Mouse (Mus musculus) neural tube, embryonic 14.5 days (tissue): Measurements from ENCODE around the gene Zfp865. TPM values are rescaled to one million over a fixed set of nuclear protein-coding genes. Genes with fewer than 3 reads are reported as not detected.
"Not testable (repeated sequence)": the region's sequence is repeated elsewhere in the genome, so short reads cannot be mapped to it uniquely, and the experiment has no call there.

Experiments used
- ATAC-seq: fragments of 200-750 bp; cut with Nextera tagmentation; 2 replicates; pipeline ENCODE4 v1.8.0; 2017; ENCODE audit warnings: low read depth, mild to moderate bottlenecking, moderate TSS enrichment, moderate library complexity
- H3K27ac ChIP-seq: fragments of 300-500 bp; sonication (generic); 2 replicates; pipeline ENCODE4 v1.5.1; 2014; ENCODE audit warnings: low read depth, mild to moderate bottlenecking, control low read depth, low read length, moderate library complexity, mixed read lengths
- H3K27me3 ChIP-seq: fragments of 300-500 bp; sonication (generic); 2 replicates; pipeline ENCODE4 v1.6.1; 2014; ENCODE audit warnings: low read length; ENCODE audit not compliant: control insufficient read depth, insufficient read depth
- H3K36me3 ChIP-seq: fragments of 300-500 bp; sonication (generic); 2 replicates; pipeline ENCODE4 v1.6.1; 2014; ENCODE audit warnings: low read length, mixed read lengths; ENCODE audit not compliant: control insufficient read depth, insufficient read depth
- H3K4me1 ChIP-seq: fragments of 300-500 bp; sonication (generic); 2 replicates; pipeline ENCODE4 v1.6.1; 2014; ENCODE audit warnings: low read length; ENCODE audit not compliant: control insufficient read depth, insufficient read depth
- H3K4me2 ChIP-seq: fragments of 300-500 bp; sonication (generic); 2 replicates; pipeline ENCODE4 v1.6.1; 2014; ENCODE audit warnings: mild to moderate bottlenecking, low read depth, low read length, control low read depth
- H3K4me3 ChIP-seq: fragments of 300-500 bp; sonication (generic); 2 replicates; pipeline ENCODE4 v1.5.1; 2014; ENCODE audit warnings: low read depth, low read length, control low read depth, mixed read lengths
- H3K9ac ChIP-seq: fragments of 300-500 bp; sonication (generic); replicated peaks from 2 replicates; pipeline ENCODE4 v1.6.1; 2014; ENCODE audit warnings: low read depth, mild to moderate bottlenecking, control low read depth, low read length, mixed read lengths
- H3K9me3 ChIP-seq: fragments of 300-500 bp; sonication (generic); 2 replicates; pipeline ENCODE4 v1.6.1; 2016; ENCODE audit warnings: low read length; ENCODE audit not compliant: control insufficient read depth
- WGBS: fragments of 180-500 bp; shearing (Covaris S2); extraction: QIAGEN DNeasy Blood & Tissue Kit; methylation state at CpG from one replicate; pipeline ENCODE4 v1.1.7; 2014; 5-methylcytosine and 5-hydroxymethylcytosine counted together
- polyA plus RNA-seq: library from polyadenylated mRNA; unstranded; fragments of >200 nt; fragmentation: Nextera tagmentation; extraction: Ambion mirVana; gene quantifications from 2 replicates; pipeline ENCODE4 v1.2.1, GENCODE M21; 2014

Zfp865 gene
- polyA plus RNA-seq, 1 experiment from 2014 or later, result 6.8 TPM

GRCm38 (mm10) chr7:5014251-5015117 is 5.7 kb upstream of the Zfp865 start, which contains the start of the genes Zfp524 and Fiz1:
Zfp524 (plus strand) TSS chr7:5014415.
Fiz1 (minus strand) TSS chr7:5014697.
- Histone ChIP-seq H3K27ac (peak within 1 kb of the TSS; percentile 98), H3K9ac (peak within 1 kb of the TSS; percentile 70), H3K4me2 (peak within 1 kb of the TSS; percentile 46), H3K4me3 (peak within 1 kb of the TSS; percentile 58), H3K36me3 (peaks cover 20% of the 10 kb centered on the region), H3K9me3 (no peaks in the 10 kb centered on the region), H3K27me3 (no peaks in the 10 kb centered on the region), H3K4me1 (no peaks in the 10 kb centered on the region)
- WGBS, result under 1% methylated on average over 42 of the region's 42 CpGs
- ATAC-seq, result peak; percentile 81

- Histone ChIP-seq H3K36me3 (peaks cover 16% of the 10 kb centered on the region), H3K4me1 (no peaks in the 10 kb centered on the region), H3K27me3 (no peaks in the 10 kb centered on the region), H3K9ac (peak within 1 kb of the TSS; percentile 70), H3K9me3 (no peaks in the 10 kb centered on the region), H3K27ac (peak within 1 kb of the TSS; percentile 98), H3K4me3 (peak within 1 kb of the TSS; percentile 58), H3K4me2 (peak within 1 kb of the TSS; percentile 46)
- WGBS, result under 1% methylated on average over 41 of the region's 76 CpGs
- peak; percentile 77 for ATAC-seq
Observed at GRCm38 (mm10) chr7:5015118-5016001, 4.8 kb upstream of the Zfp865 start, which contains the start of gene Gm44973. Gm44973 (plus strand) TSS chr7:5015496.

DNA sequence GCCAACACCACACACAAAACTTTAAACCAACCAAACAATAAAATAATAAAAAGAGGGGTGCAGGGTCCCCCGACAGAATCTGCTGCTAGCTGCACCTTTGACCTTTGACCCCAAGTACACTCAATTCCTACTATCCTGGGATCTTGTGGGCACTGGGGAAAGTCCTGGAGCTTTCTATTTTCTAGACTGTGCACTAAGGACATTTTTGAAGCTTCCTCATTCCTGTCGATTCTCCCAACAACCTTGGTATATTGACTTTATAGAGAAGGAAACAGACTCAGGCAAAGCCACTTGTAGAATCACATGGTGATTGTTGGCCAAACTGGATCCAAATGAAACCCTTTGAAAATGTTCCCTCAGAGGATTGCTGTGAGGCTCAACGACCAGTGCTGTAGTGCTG is 4.1 kb upstream of the Zfp865 start:
- Histone ChIP-seq H3K4me3 (peak overlapping the region; percentile 58), H3K9me3 (no peaks in the 10 kb centered on the region), H3K4me1 (peaks cover 2% of the 10 kb centered on the region), H3K27ac (peak overlapping the region; percentile 98), H3K4me2 (peak overlapping the region; percentile 46), H3K27me3 (no peaks in the 10 kb centered on the region), H3K36me3 (peaks cover 11% of the 10 kb centered on the region), H3K9ac (no peak overlapping the region)
- 53% methylated on average over 3 of the region's 3 CpGs for WGBS
- ATAC-seq, result no peak

DNA sequence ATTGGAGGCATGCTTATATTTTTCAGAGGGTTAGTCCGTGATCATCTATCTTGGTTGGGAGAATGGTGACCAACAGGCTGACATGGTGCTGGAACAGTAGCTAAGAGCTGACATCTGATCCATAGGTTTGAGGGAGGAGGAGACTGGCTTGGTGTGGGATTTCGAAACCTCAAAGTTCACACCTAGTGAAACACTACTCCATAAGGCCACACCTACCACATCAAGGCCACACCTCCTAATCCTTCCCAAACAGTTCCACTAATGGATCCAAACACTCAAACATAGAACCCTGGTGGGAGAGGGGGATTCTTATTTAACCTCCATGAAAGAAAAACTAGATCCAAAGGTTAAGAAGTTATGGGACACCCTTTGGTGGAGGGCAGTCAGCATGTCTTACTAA is 3.3 kb upstream of the Zfp865 start:
- Histone ChIP-seq H3K4me3 (no peak overlapping the region), H3K27ac (no peak overlapping the region), H3K4me2 (no peak overlapping the region), H3K9ac (no peak overlapping the region), H3K9me3 (no peaks in the 10 kb centered on the region), H3K4me1 (peaks cover 7% of the 10 kb centered on the region), H3K27me3 (no peaks in the 10 kb centered on the region), H3K36me3 (peaks cover 6% of the 10 kb centered on the region; the same call in 1 of the 2 replicates)
- no peak for ATAC-seq
- WGBS, result 96% methylated on average over 2 of the region's 2 CpGs

DNA sequence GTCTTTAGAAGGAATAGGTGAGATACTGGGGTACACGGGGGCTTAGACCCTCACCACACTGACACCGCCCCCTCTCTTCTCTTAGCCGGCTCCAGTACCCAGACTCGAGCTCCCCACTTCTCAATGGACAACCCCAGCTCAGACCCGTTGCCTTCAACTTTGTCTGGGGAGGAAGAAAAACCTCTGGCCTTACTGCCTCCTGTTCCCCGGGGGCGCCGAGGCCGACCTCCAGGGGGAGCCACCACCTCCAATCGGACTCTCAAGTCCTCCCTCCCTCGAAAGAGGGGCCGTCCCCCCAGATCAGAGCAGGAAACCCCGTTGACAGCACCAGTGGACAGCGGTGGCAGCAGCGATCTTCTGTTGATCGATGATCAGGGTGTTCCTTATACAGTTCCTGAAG is 2.8 kb upstream of the Zfp865 start:
- Histone ChIP-seq H3K36me3 (peaks cover 8% of the 10 kb centered on the region; the same call in 1 of the 2 replicates), H3K4me3 (no peak overlapping the region), H3K9me3 (no peaks in the 10 kb centered on the region), H3K4me1 (peaks cover 7% of the 10 kb centered on the region), H3K9ac (no peak overlapping the region), H3K27me3 (no peaks in the 10 kb centered on the region), H3K27ac (no peak overlapping the region), H3K4me2 (no peak overlapping the region)
- 93% methylated on average over 16 of the region's 16 CpGs for WGBS
- no peak for ATAC-seq

DNA sequence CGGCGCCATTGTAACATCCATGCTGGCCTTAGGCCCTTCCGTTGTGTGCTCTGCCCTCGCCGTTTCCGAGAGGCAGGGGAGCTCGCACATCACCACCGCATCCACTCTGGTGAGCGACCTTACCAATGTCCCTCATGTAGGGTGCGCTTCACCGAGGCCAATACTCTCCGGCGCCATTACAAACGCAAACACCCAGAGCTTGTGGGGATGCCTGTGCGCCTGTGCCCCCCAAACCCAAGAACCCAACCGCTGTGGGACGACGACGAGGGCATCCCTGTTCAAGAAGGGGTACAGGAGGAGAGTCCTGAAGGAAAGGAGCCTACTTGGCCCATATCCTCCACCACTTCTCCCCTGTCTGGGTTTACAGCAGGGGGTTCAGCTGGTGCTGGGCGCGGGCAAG is 2.2 kb upstream of the Zfp865 start:
- no peak for ATAC-seq
- WGBS, result 96% methylated on average over 21 of the region's 21 CpGs
- no peaks in the 10 kb centered on the region for H3K9me3 ChIP-seq
- H3K4me1 ChIP-seq, result peaks cover 7% of the 10 kb centered on the region
- no peaks in the 10 kb centered on the region for H3K27me3 ChIP-seq
- no peak overlapping the region for H3K4me3 ChIP-seq
- H3K9ac ChIP-seq, result no peak overlapping the region
- no peak overlapping the region for H3K27ac ChIP-seq
- peaks cover 6% of the 10 kb centered on the region; the same call in 1 of the 2 replicates for H3K36me3 ChIP-seq
- H3K4me2 ChIP-seq, result no peak overlapping the region

DNA sequence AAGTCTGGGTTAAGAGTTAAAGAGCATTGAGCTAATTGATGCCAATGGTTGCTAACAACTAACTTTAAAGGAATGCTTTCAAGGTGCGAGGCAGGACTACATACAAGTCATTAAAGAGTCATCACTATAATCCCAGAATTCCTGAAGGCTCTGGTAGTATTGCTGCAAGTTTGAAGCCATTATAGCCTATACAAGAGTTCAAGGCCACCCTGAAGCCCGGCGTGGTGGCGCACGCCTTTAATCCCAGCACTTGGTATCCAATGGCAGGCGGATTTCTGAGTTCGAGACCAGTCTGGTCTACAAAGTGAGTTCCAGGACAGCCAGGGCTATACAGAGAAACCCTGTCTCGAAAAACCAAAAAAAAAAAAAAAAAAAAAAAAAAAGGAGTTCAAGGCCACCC is 600 bp upstream of the Zfp865 start:
- peak overlapping the region; percentile 60; the same call in 1 of the 2 replicates for H3K27ac ChIP-seq
- peak overlapping the region; percentile 29 for H3K4me2 ChIP-seq
- not testable (repeated sequence) for H3K27me3 ChIP-seq, ATAC-seq, H3K4me1 ChIP-seq, H3K36me3 ChIP-seq, H3K9ac ChIP-seq, H3K9me3 ChIP-seq
- H3K4me3 ChIP-seq, result peak overlapping the region; percentile 81
- WGBS, result 28% methylated on average over 8 of the region's 8 CpGs

- peak; percentile 9 for ATAC-seq
- Histone ChIP-seq H3K9ac (peak overlapping the region; percentile 96), H3K27ac (peak overlapping the region; percentile 92), H3K27me3 (no peaks in the 10 kb centered on the region), H3K4me3 (peak overlapping the region; percentile 81), H3K4me1 (peaks cover 7% of the 10 kb centered on the region), H3K4me2 (peak overlapping the region; percentile 83), H3K36me3 (peaks cover 9% of the 10 kb centered on the region; the same call in 1 of the 2 replicates), H3K9me3 (no peaks in the 10 kb centered on the region)
- WGBS, result under 1% methylated on average over 14 of the region's 15 CpGs
Observed at GRCm38 (mm10) chr7:5020685-5021084, 509 bp downstream of the Zfp865 start.
